Mouse (Mus musculus) erythroblast, embryonic 14.5 days (primary cell): ENCODE results near the gene Smim20. TPM values are rescaled to one million over a fixed set of nuclear protein-coding genes. Genes with fewer than 3 reads are reported as not detected.

Experiments
- H3K27me3 ChIP-seq: 2 replicates; pipeline ENCODE4 v1.6.1; 2012; ENCODE audit warnings: inconsistent platforms; ENCODE audit not compliant: control insufficient read depth
- H3K36me3 ChIP-seq: 2 replicates; pipeline ENCODE4 v1.6.1; 2012; ENCODE audit warnings: mild to moderate bottlenecking, inconsistent platforms; ENCODE audit not compliant: control insufficient read depth
- H3K4me1 ChIP-seq: 2 replicates; pipeline ENCODE4 v1.6.1; 2012; ENCODE audit warnings: inconsistent platforms; ENCODE audit not compliant: control insufficient read depth
- H3K4me3 ChIP-seq: replicated peaks from 2 replicates; pipeline ENCODE3; 2012; ENCODE audit warnings: moderate library complexity, mild to moderate bottlenecking, inconsistent platforms
- H3K9me3 ChIP-seq: 2 replicates; pipeline ENCODE4 v1.6.1; 2012; ENCODE audit warnings: low read length, inconsistent platforms, mixed read lengths; ENCODE audit not compliant: control insufficient read depth
- GATA1 ChIP-seq: IDR thresholded peaks from 2 replicates; pipeline ENCODE4 v1.6.1; 2012; ENCODE audit warnings: low read length, inconsistent platforms, mixed read lengths
- TAL1 ChIP-seq: IDR thresholded peaks from 3 replicates; pipeline ENCODE4 v1.6.1; 2012; ENCODE audit warnings: low read length, inconsistent platforms, mixed read lengths
- polyA plus RNA-seq: library from polyadenylated mRNA; stranded (reverse); fragments of >175 nt; gene quantifications from 2 replicates; pipeline ENCODE4 v1.2.3, GENCODE M21; 2012

Gene Smim20
- polyA plus RNA-seq, result 1.4 and 2.6 TPM in 2 replicates

DNA sequence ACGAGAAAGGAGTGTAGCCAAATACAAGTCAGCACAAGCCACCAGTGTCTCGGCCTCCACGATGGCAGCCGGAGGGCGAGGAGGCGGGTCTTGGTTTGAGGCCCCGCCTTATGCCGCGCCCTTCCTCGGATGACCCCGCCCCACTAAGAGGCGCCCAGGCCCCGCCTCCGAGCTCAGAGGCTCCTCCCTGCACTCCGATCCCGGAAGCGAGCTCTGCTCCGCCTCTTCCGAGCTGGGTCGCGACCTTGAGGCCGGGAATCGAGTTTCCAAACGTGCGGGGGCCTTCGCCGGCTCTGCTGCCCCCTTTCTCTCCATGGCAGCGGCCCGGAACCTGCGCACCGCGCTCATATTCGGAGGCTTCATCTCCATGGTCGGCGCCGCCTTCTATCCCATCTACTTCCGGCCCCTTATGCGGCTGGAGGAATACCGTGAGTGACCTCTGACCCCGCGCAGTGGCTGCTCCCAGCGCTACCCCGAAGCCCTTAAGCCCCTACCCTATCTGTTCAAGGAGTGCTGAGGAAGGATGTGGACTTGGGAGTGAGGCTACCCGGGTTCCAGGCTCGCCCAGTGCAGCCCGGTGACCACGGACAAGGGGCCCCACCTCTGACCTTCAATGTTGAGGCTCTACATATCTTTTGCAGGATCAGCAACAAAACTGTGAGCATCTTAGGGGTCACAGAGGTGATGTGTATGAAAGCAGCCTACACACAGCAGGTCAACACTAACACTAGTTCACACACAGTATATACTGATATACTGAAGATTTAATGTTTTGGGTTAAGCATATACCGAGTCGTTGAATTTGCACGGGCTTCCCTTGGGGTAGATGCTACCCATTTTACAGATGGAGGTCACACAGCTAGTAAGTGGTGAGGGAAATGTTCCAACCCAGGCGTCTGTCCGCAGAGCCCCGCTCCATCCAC lies at the start of gene Smim20:
Gene Smim20 (plus strand): TSS at position 153 of the 923 bp plus-strand sequence.
- Histone ChIP-seq H3K4me1 (peaks cover 30% of the 10 kb centered on the region), H3K9me3 (no peaks in the 10 kb centered on the region), H3K27me3 (no peaks in the 10 kb centered on the region), H3K36me3 (peaks cover 10% of the 10 kb centered on the region), H3K4me3 (peak within 1 kb of the TSS; percentile 87)
- TF ChIP-seq TAL1, result no peak
- peak; percentile 25; the same call in 1 of the 2 replicates for TF ChIP-seq GATA1

DNA sequence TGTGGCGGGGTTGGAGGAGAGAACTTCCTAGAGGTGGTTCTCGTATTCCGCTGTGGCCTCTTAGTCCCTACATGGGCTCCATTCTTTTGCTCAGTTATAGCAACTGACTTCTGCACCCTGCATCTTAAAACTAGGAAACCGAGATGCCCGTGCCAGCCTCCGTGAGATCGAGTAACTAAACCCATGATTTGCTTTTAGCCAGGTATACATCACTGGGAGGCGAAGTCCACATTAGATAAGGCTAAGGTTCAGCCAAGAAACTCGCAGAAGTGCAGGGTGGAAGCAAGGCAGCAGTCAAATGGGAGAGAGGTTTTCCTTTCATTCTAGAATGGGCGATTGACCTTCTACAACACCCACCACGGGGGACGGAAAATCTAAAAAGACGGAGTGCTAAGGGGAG lies 41.4 kb upstream of the Smim20 start:
- Histone ChIP-seq H3K36me3 (no peaks in the 10 kb centered on the region), H3K9me3 (no peaks in the 10 kb centered on the region), H3K4me3 (no peak overlapping the region), H3K4me1 (no peaks in the 10 kb centered on the region), H3K27me3 (no peaks in the 10 kb centered on the region)
- TF ChIP-seq TAL1 (no peak), GATA1 (no peak)

DNA sequence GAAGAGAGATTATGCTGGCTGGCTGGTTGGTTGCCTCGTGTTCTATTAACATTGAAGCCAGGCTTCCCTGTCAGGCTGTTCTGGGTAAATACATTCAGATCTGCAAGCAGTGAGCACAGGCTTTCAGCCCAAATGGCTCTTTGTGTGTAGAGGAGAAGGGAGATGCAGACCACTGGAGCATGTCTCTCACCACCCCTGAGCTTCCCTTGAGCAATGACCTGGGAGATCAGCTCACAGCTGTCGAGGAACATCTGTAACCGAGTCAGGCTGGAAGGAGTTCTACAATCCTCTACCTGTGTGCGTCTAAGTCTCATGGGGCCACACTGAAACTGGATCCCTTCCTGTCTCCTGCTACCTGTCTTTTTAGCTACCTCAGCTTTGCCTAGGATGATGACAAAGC lies 36.3 kb upstream of the Smim20 start:
- Histone ChIP-seq H3K4me3 (no peak overlapping the region), H3K36me3 (no peaks in the 10 kb centered on the region), H3K9me3 (no peaks in the 10 kb centered on the region), H3K27me3 (no peaks in the 10 kb centered on the region), H3K4me1 (no peaks in the 10 kb centered on the region)
- TF ChIP-seq GATA1 (no peak), TAL1 (no peak)

DNA sequence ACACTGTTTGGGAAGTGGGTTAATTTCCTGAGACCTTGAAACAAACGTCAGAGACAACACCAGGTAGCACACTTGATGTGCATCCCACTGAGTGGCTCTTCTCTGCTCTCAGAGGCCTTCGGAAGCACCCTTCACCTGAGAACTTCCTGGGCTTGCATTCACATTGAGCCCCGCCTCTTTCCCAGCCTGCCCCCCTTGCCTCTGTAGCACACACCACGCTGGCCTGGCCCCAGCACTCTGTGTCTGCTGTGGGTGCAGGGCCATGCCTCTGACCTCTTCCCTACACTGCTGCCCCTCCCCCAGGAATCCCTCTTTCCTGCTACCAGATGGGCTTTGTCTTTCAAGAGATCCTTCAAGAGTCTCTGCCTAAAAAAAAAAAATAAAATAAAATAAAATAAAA lies 31.3 kb upstream of the Smim20 start:
- Histone ChIP-seq H3K9me3 (no peaks in the 10 kb centered on the region), H3K36me3 (no peaks in the 10 kb centered on the region), H3K4me1 (no peaks in the 10 kb centered on the region), H3K27me3 (no peaks in the 10 kb centered on the region), H3K4me3 (no peak overlapping the region)
- no peak for TF ChIP-seq TAL1
- TF ChIP-seq GATA1, result no peak

DNA sequence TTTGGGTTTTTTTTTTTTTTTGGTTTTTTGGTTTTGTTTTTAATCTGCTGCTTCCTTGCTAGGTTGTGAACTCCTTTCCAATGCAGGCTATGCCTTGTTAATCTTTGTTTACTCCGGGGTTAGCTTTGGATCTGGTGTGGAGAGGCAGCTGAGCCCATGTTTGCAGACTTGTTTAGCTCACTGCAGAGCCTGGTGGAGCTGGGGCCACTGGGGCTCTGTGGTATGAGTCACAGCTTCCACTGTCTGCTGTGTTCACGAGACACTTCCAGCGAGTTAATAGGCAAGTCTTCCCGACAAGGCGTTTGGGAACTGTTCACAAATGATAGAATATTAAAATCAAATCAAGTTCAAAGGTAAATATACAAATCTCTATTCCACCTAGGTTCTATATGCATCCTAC lies 30.7 kb upstream of the Smim20 start:
- Histone ChIP-seq H3K36me3 (no peaks in the 10 kb centered on the region), H3K9me3 (no peaks in the 10 kb centered on the region), H3K4me3 (no peak overlapping the region), H3K27me3 (no peaks in the 10 kb centered on the region), H3K4me1 (no peaks in the 10 kb centered on the region)
- TF ChIP-seq TAL1 (no peak), GATA1 (no peak)

DNA sequence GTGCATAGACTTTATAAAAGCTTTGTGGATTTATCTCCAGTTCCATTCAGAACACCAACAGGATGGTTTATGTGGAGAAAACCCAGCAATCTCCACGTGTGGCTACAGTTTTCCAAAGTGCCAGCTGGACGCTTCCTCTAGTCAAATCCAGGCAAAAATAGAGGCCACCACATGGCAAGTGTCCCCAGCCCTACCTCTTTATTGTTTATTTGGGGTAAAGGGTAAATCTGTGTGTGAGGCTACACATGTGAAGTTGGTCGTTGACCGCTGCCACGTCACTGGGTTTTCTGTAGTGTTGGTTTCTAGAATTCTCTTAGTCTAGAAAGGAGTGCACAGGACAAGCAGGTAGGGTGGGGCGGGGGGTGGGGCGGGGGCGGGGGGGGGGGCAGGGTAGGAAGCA lies 30.1 kb upstream of the Smim20 start:
- H3K4me1 ChIP-seq, result no peaks in the 10 kb centered on the region
- no peaks in the 10 kb centered on the region for H3K27me3 ChIP-seq
- no peaks in the 10 kb centered on the region for H3K36me3 ChIP-seq
- TF ChIP-seq TAL1 (no peak), GATA1 (no peak)
- H3K9me3 ChIP-seq, result no peaks in the 10 kb centered on the region
- H3K4me3 ChIP-seq, result no peak overlapping the region

DNA sequence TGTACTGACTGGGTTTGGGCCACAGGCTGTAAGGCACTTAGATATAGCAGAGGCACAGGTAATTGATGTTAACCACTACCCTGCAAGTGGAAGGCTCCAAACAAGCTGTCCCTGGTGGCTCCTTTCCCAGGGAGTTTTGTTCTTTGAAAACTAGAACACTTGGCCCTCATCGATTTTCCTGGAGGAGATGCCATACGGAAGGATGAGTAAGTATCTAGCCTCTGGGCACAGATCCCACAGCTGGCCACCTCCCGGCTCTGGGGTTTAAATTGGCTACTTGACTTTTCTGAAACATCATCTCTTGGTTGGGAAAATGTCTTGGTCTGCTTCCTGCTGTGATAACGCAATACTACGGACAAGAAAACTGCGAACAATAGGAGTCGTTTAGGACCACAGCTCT lies 28.1 kb upstream of the Smim20 start:
- Histone ChIP-seq H3K4me1 (no peaks in the 10 kb centered on the region), H3K36me3 (no peaks in the 10 kb centered on the region), H3K9me3 (no peaks in the 10 kb centered on the region), H3K4me3 (no peak overlapping the region), H3K27me3 (no peaks in the 10 kb centered on the region)
- TF ChIP-seq TAL1 (no peak), GATA1 (no peak)

DNA sequence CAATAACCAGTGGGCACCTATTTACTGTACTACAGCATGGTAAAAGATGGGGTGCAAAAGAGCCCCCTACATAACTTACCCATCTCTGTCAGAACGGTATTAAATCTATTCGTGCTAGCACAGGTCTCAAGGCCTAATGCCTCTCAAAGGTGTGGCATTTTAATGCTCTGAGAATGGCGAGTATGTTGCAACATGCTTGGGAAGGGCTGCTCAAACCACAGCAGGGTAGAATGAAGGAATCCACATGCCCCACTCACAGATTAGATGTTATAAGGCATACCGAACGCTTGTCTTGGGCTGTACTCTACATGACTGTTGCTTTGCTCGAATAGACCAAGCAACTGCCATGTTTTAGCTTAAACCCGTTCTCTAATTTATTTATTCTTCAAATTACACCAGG lies 27.7 kb upstream of the Smim20 start:
- Histone ChIP-seq H3K36me3 (no peaks in the 10 kb centered on the region), H3K4me3 (no peak overlapping the region)
- TF ChIP-seq GATA1 (no peak), TAL1 (no peak)

DNA sequence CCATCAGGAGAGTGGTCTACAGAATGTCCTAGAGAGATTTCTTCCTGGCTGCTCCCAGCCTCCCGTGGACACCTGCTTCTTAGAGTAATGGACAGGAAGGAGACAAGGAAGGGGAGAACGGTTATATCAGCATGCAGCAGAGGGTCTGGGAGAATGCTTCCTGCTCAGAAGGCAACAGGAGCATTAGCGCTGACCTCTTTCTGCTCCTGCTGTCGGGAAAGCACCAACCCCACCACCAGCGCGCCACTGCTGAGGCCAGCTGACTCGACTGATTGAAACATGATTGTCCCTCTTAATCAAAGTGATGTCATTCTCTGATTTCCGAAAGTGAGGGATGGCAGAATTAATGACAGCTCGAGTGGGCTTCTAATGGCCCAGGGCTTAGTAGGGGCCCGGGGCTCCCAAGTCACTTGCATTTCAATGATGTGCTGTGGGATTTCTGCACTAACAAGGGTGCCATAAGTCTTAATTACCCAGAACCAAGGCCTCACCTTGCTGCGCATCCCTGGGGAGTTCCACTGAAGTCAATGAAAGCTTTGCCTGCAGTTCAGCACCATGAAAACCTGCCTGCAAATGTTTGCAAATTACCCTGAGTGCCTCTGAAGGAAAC lies 26.9 kb upstream of the Smim20 start:
- no peaks in the 10 kb centered on the region for H3K4me1 ChIP-seq
- H3K27me3 ChIP-seq, result no peaks in the 10 kb centered on the region
- H3K4me3 ChIP-seq, result no peak overlapping the region
- no peaks in the 10 kb centered on the region for H3K36me3 ChIP-seq
- TF ChIP-seq GATA1 (no peak), TAL1 (no peak)
- no peaks in the 10 kb centered on the region for H3K9me3 ChIP-seq

More for the DNA sequence above, 27.7 kb upstream of the Smim20 start:
- no peaks in the 10 kb centered on the region for H3K27me3 ChIP-seq
- H3K9me3 ChIP-seq, result no peaks in the 10 kb centered on the region
- no peaks in the 10 kb centered on the region for H3K4me1 ChIP-seq
